Mouse (Mus musculus): ENCODE data around the gene Olfr992.
"Not testable (repeated sequence)": the region's sequence is repeated elsewhere in the genome, so short reads cannot be mapped to it uniquely, and the experiment has no call there.

Olfr992 gene

GRCm38 (mm10) chr2:85409369-85409768 is at the start of gene Olfr992:
Olfr992 (minus strand) TSS chr2:85409469.
- DNase-seq, result no peak

GRCm38 (mm10) chr2:85443539-85443938 is 34.3 kb upstream of the Olfr992 start, which contains the start of gene Olfr995:
Olfr995 (minus strand) TSS chr2:85443639.
- DNase-seq, result no peak

- no peak for DNase-seq
Observed at GRCm38 (mm10) chr2:85442546-85442945, 33.3 kb upstream of the Olfr992 start.

GRCm38 (mm10) chr2:85436351-85436750 is 27.1 kb upstream of the Olfr992 start, which contains the start of gene Olfr994:
Olfr994 (minus strand) TSS chr2:85436451.
- no peak for DNase-seq

GRCm38 (mm10) chr2:85425893-85426292 is 16.6 kb upstream of the Olfr992 start:
- DNase-seq, result no peak

GRCm38 (mm10) chr2:85414777-85415176 is 5.5 kb upstream of the Olfr992 start, which contains the start of gene Olfr993:
Olfr993 (minus strand) TSS chr2:85414877.
- no peak for DNase-seq

- not testable (repeated sequence) for DNase-seq
Observed at GRCm38 (mm10) chr2:85363127-85363526, 46.1 kb downstream of the Olfr992 start, which contains the start of gene Olfr988. Olfr988 (minus strand) TSS chr2:85363227.
